Mouse (Mus musculus) colon, adult 2 months (tissue): ENCODE measurements around the gene Spop. TPM values are rescaled to one million over a fixed set of nuclear protein-coding genes. Genes with fewer than 3 reads are reported as not detected.

Experiments
- polyA plus RNA-seq: library from polyadenylated mRNA; depleted of rRNA; stranded (reverse); fragments of >200 nt; gene quantifications from 2 replicates; pipeline ENCODE4 v1.2.3, GENCODE M21; 2012; rRNA removed

The Spop gene
- polyA plus RNA-seq, result 28.8 and 30.9 TPM in 2 replicates

DNA sequence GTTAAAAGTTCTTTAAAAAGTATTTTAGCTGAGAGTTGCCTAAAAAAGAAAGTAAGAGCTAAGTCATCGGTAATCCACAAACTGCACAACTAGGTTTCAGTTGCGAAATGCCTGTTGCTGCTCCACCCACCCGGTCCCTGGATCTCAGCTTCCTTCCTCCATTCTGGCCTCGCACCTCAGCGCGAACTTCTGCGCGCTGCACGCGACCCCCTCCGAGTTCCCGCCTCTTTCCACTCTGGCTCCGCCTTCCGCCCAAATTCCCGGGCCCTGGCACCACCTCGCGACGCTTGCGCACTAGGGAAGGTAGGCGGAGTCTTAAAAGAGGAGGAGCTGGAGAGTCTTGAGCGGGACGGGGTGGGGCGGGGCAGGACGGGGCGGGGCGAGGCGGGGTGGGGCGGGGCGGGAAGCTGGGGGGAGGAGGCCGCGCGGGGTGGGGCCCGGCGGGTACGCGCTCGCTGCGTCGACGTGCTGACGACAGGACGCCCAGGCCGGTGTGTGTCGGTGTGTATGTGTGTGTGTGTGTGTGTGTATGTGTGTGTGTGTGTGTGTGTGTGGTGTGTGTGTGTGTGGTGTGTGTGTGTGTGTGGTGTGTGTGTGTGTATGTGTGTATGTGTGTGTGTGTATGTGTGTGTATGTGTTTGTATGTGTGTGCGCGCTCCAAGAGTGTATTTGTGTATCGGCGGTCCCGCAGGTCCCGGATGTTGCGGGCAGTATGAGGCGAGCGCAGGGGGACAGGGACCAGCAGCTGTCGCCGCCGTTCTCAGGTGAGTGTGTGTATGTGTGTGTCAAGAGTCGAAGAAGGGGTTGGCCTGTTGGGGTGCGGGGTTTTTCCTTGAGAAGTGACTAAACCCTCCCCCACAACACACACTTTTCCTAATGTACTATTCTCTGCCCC lies at the start of gene Spop:
Spop (plus strand) TSS at position 440 of the 895 bp plus-strand sequence.

DNA sequence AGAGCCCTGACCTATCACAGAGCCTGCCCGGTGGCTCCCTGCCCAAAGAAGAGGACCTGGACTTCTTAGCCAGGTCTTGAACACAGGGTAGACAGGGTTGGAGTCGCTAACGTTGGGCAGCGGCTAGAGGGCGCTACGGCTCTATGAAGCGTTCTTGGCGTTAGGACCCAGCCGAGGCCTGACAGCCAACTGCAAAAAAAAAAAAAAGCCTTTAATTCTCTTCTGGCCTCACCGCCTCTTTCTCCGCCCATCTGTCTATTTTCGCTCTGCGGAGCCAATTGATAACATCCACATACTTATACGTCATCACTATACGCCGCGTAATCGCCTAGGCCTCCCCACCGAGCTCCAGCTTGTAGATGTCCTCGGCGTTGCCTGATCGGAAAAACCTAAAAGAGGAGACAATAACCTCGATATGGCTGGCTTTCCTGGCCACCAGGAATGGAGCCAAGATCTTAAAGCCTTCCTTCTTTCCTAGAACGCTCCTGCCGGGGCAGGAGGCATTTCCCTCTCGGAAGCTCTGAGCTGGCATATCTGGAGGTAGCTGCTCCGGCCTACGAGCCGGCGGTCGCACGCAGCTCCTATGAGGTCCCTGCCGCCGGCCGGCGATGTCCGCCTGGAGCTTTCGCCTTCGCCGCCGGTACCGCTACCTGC lies 29.4 kb upstream of the Spop start, which contains the start of gene Slc35b1:
Slc35b1 (plus strand) TSS at position 374 of the 654 bp plus-strand sequence.

DNA sequence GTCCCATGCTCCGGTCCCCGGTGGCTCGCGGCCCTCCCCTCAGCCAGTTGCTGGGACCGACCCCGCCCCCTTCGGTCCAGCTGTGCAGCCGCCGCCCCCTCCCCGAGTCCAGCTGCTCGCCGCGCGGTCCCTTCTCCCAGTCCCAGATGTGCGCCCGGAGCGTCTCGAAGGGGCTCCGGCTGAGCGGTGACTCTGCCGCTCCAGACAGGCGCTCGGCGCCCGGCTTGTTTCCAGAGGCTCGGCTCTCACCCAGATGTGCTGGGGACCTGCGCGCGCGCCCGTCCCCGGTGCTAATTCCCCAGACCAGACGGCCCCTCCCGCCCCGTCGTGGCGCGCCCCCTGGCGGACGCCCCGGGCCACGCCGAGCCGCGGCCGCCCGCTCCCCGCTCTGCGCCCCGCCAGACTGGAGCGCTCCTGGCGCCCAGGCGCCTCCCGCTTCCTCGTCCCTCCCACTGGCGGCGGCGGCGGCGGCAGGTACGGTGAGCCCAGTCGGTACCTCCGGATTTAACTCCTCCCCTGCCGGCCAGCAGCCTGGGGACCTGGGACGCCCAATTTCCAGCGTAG lies 100.5 kb downstream of the Spop start, which contains the start of gene Nxph3:
Nxph3 (minus strand) TSS at position 273 of the 564 bp plus-strand sequence.

Other genes starting within 250 kb of the Spop start
- not detected in 2 replicates for gene Tac4, start 152.6 kb upstream of the Spop start, polyA plus RNA-seq
- 23.2 and 26.3 TPM in 2 replicates for gene Kat7, start 103.8 kb upstream of the Spop start, polyA plus RNA-seq
- 24.4 and 28.3 TPM in 2 replicates for gene Fam117a, start 77.1 kb upstream of the Spop start, polyA plus RNA-seq
- gene Slc35b1, start 29.4 kb upstream of the Spop start, polyA plus RNA-seq, result 55.3 and 79.9 TPM in 2 replicates
- 1.9 and 2.3 TPM in 2 replicates for gene Nxph3, start 100.5 kb downstream of the Spop start, polyA plus RNA-seq
- gene Ngfr, start 173.7 kb downstream of the Spop start, polyA plus RNA-seq, result 9.7 and 10.0 TPM in 2 replicates